Mouse (Mus musculus): ENCODE measurements around the gene Gng7. TPM values are rescaled to one million over a fixed set of nuclear protein-coding genes. Genes with fewer than 3 reads are reported as not detected.
A peak's percentile ranks its signal among the peaks of the same experiment; 100 is the strongest.

Gene Gng7
- total RNA-seq, 2 experiments from 2014 or later, result 0.13 to 0.34 TPM

GRCm38 (mm10) chr10:80951761-80952390 is 62.9 kb downstream of the Gng7 start:
- no peak for DNase-seq (ENCODE audit: low spot score)
- intact Hi-C loops (cut with DNase I), result no loop called here

- no peak for DNase-seq (ENCODE audit: low spot score)
- intact Hi-C loops (cut with DNase I), result no loop called here
Observed at GRCm38 (mm10) chr10:80950314-80950713, 64.4 kb downstream of the Gng7 start.

GRCm38 (mm10) chr10:80949081-80949480 is 65.7 kb downstream of the Gng7 start:
- intact Hi-C loops (cut with DNase I), result no loop called here
- no peak for DNase-seq (ENCODE audit: low spot score)

GRCm38 (mm10) chr10:80948570-80948969 is 66.2 kb downstream of the Gng7 start:
- intact Hi-C loops (cut with DNase I), result no loop called here
- no peak for DNase-seq (ENCODE audit: low spot score)

- intact Hi-C loops (cut with DNase I), result no loop called here
- DNase-seq (ENCODE audit: low spot score), result no peak
Observed at GRCm38 (mm10) chr10:80947802-80948201, 66.9 kb downstream of the Gng7 start.

- no peak for DNase-seq (ENCODE audit: low spot score)
- intact Hi-C loops (cut with DNase I), result no loop called here
Observed at GRCm38 (mm10) chr10:80946684-80947437, 67.9 kb downstream of the Gng7 start.

GRCm38 (mm10) chr10:80944231-80944630 is 70.5 kb downstream of the Gng7 start:
- intact Hi-C loops (cut with DNase I), result no loop called here
- no peak for DNase-seq (ENCODE audit: low spot score)

GRCm38 (mm10) chr10:80943701-80944100 is 71.0 kb downstream of the Gng7 start:
- DNase-seq (ENCODE audit: low spot score), result no peak
- intact Hi-C loops (cut with DNase I), result no loop called here

GRCm38 (mm10) chr10:80942919-80943318 is 71.8 kb downstream of the Gng7 start:
- no peak for DNase-seq (ENCODE audit: low spot score)
- intact Hi-C loops (cut with DNase I), result no loop called here

GRCm38 (mm10) chr10:80940988-80941347 is 73.8 kb downstream of the Gng7 start:
- intact Hi-C loops (cut with DNase I), result no loop called here
- no peak for DNase-seq (ENCODE audit: low spot score)

- intact Hi-C loops (cut with DNase I), result no loop called here
Observed at GRCm38 (mm10) chr10:80940320-80940987, 74.3 kb downstream of the Gng7 start.

GRCm38 (mm10) chr10:80939671-80940070 is 75.1 kb downstream of the Gng7 start:
- peak; percentile 75 for DNase-seq (ENCODE audit: low spot score)
- intact Hi-C loops (cut with DNase I), result no loop called here

More at GRCm38 (mm10) chr10:80940320-80940987, 74.3 kb downstream of the Gng7 start:
- DNase-seq (ENCODE audit: low spot score), result peak; percentile 74

- intact Hi-C loops (cut with DNase I), result no loop called here
- no peak for DNase-seq (ENCODE audit: low spot score)
Observed at GRCm38 (mm10) chr10:80938831-80939550, 75.8 kb downstream of the Gng7 start.

GRCm38 (mm10) chr10:80937646-80938045 is 77.1 kb downstream of the Gng7 start:
- DNase-seq (ENCODE audit: low spot score), result no peak
- intact Hi-C loops (cut with DNase I), result no loop called here

GRCm38 (mm10) chr10:80936810-80937164 is 78.0 kb downstream of the Gng7 start:
- no peak for DNase-seq (ENCODE audit: low spot score)
- intact Hi-C loops (cut with DNase I), result no loop called here

- no peak for DNase-seq (ENCODE audit: low spot score)
- intact Hi-C loops (cut with DNase I), result no loop called here
Observed at GRCm38 (mm10) chr10:80936135-80936809, 78.5 kb downstream of the Gng7 start.

- DNase-seq (ENCODE audit: low spot score), result no peak
- intact Hi-C loops (cut with DNase I), result no loop called here
Observed at GRCm38 (mm10) chr10:80935698-80936097, 79.0 kb downstream of the Gng7 start.

GRCm38 (mm10) chr10:80935241-80935640 is 79.5 kb downstream of the Gng7 start:
- intact Hi-C loops (cut with DNase I), result no loop called here

GRCm38 (mm10) chr10:80934136-80934985 is 80.4 kb downstream of the Gng7 start:
- no peak for DNase-seq (ENCODE audit: low spot score)
- intact Hi-C loops (cut with DNase I), result no loop called here

More at GRCm38 (mm10) chr10:80935241-80935640, 79.5 kb downstream of the Gng7 start:
- no peak for DNase-seq (ENCODE audit: low spot score)

Measured in heart, postnatal 25 days (tissue).